Mouse (Mus musculus): ENCODE data around the gene Fam161a.

Fam161a gene

DNA sequence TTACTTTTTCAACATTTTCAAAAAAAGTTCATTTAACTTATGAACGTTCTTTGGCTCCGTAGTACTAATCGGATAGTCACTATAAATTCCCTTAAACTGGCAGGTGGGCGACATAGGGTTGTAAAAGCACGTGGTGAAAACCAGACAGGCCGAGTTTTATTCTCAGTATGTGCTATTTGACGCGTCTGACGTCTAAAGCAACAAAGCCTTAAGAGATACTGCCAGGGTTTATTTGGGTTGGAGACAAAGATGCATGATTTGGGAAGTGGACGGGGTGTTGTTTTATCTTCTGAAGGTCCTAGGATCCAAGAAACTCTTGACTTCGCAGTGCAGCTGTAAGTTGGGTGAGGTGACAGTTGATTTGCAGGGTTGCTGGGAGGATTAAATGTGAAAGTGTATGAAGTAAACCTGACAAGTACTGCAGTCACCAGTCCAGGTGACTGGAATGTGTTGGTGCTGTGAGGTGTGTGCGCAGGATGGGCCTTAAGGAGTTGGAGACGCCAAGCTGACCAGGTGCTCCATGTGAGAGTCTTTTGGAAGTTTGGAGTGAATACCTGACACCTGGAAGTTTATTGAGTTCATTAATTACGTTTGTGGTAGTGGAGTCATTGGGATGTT lies 16.0 kb upstream of the Fam161a start:
- DNase-seq: no peak

DNA sequence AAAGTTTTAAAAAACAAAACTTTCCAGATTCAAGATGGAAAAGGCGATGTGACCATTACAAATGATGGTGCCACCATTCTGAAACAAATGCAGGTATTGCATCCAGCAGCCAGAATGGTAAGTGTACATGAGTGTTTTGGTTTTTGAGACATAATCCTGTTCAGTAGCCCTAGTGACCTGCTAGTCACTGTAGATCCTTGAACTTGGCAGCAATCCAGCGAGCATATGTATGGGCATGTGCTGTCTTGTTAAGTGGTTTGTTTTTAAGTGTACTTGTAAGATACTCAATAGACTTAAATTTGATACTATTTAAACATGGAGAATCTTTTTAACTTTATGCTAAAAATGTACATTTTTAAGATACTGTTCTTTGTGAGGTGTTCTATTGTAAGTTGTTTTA lies 13.1 kb upstream of the Fam161a start:
- DNase-seq: no peak

DNA sequence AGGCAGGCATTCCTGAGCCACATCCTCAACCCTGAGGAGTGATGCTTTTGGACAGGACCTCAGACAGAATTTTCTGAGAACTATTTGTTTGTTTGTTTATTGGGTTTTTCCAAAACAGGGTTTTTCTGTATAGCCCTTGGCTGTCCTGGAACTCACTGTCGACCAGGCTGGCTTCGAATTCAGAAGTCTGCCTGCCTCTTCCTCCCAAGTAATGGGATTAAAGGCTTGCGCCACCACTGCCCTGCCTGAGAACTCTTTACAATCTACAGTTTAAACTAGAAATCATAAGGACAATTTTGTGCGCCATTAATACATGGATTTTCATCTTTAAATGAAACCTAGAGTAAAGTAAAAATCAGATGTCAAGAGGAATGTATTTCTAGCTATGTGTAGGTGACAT lies 11.9 kb upstream of the Fam161a start:
- no peak for DNase-seq

DNA sequence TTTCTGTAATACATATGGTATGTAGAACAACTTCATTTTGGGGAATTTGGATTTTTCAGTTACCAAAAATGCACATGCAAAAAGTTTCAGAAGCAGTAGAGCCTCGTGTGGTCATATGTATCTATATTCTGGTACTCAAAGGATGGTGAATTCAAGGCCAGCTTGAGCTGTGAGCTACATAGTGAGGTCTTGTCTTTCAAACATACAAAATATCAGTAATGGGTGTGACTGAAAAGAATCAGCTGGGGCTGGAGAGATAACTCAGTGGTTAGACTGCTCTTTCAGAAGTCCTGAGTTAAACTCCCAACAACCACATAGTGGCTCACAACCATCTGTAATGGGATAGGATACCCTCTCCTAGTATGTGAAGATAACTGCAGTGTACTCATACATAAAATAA lies 9.0 kb upstream of the Fam161a start:
- no peak for DNase-seq

DNA sequence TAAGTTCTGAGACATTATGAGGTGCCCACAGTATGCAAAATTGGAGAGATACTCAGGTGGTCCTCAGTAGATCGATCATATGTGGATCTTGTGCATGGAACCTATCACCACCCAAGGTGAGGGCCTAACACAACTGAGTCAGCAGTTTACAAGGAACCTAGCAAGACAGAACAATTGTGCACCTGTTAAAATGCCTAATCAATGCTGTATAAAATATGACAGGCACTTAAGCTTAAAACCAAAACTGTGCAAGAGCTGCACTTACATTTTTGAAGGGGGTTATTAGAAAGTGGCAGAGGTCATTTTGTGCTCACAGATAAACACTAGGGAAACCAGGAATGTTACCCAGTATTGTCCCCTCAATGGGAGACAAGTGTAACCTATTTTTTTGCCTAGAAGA lies 2.1 kb upstream of the Fam161a start:
- DNase-seq: no peak

DNA sequence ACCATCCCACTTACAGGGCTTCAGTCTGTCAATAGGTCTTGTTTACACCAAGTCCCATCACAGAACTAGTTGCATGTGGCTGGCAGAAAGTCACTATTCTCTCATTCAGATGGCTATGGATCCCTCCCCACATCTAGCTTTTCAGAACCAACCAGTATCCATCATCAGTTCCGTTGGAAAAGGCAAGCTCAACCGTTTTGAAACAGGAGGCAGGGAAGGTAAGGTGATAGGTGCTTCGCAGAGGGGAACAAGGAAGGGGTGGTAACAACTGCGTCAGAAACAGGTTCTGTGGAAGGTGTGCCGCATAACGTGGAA lies 208 bp upstream of the Fam161a start:
- no peak for DNase-seq

DNA sequence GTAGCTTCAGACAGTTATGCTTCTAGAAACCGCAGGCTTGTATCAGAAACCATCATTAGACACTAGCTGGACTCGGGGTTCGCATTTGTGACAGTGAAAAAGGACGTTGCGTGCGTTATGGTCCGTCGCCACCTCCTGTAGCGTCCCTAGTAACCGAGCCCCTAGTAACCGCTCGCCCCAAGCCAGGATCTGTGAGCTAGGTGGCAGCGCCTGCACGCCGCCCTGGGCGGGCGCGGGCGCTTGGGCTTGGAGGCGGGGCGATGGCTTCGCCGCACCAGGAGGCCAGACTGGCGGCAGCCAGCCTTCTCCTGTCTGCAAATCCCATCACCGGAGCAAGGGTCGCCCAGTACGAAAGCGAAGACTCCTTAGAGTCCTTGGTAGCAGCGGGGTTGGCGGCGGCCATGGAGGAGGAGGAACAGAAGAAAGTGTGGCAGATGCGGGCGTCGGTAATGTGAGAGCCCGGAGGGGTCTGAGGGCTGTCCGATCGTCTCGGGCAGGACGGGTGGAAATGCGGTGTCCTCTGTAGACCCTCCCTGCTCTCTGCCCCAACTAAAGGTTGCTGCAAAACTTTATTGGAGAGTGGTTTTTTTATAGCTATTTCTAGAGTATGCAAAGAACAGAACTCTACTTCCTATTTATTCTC lies 971 bp downstream of the Fam161a start:
- DNase-seq: peak; percentile 88

DNA sequence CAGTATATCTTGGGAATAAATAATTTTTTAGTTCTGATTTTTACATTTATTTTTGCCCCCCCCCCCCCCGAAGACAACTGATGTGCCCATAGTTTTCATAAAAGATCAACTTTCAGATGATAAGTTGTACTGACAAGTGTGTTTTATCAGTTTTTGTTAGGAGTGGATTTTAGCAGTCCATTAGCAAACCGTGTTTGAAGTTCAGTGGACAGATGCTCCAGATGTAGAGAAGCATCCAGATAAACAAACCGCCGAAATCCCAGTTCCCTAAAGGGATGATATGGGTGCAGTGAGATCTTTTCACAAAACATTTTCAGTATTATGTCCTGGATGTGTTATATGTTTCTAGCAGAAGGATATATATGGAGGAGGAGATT lies 1.5 kb downstream of the Fam161a start:
- DNase-seq: no peak

DNA sequence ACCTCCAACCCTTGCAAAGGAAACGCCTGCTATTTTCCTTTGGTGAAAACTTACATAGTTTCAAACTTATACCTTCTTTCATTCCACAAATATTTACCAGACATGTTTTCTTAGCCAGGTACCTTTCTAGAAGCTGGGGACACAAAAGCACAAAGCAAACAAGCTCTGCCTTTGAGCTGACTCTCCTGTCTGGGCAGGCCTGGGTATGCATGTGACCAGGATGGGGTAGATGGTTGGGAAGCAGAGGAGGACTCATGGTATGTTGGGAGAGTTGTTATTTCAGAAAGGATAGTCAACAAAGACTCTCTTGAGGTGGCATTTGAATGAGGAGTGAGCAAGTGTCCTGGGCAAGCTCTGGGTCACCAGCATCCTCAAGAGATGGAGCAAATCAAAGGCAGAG lies 5.8 kb downstream of the Fam161a start:
- DNase-seq: no peak

DNA sequence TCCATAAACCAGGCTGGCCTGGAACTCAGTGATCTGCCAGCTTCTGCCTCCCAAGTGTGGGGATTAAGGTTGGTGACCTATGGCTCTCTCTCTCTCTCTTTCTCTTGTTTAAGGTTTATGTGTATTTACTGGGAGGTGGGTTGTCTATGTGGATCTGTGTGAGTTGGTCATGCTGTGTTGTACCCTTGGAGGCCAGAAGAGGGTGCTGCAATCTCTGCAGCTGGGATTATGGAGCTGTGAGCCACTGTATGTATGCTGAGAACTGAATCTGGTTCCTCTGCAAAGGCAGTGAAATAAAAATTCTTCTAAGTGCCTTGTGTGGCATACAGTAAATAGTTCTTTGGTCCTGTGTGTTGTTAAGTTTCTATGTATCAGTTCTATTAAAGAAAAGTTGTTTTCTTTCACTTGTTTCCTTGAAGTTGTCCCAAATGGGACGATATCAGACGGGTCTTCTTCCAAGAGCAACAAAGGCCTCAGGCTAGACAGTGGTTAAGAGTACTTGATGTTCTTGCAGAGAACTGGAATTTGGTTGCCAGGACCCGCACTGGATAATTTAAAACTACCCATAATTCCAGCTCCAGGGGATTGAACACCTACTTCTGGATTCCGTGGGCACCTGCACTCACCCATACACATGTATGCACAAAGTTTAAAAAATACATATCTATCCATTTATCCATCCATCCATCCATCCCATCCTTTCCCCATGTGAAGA lies 6.4 kb downstream of the Fam161a start:
- DNase-seq: no peak

DNA sequence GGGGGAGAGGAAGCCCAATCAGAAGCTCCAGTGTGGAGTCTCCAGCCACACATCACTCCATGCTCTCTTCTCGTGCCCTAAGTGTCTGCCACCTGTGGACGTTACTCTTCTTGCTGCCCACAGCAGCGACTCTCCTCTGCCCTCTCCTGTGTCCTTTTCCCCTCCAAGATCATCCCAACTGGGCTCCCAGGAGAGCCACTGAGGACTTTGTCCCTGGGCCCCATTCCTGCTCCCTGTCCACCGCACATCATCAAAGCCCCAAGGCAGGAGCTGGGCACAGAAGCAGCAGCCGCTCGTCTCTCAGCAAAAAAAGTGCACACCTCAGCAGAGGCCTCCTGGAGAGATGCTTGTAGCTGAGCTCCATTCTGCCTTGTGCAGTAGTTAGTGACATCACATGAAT lies 7.7 kb downstream of the Fam161a start:
- DNase-seq: no peak

DNA sequence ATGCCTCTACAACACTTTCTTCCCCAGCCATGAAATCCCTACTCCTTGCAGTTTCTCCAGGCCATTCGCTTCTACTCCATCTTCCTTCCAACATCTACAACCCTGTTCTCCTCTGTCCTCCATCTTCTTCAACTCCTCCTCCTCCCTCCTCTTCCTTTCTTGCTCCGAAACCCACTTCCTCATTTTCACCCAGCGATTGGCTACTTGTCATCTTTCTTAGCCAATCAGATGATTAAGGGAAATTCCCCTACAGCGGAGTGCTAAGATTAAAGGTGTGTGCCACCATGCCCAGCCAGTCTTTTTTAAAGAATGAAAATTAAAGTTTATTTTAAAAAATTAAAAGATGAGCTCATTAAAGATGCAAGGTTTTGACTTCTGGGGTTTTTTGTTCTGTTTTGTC lies 10.6 kb downstream of the Fam161a start:
- no peak for DNase-seq

DNA sequence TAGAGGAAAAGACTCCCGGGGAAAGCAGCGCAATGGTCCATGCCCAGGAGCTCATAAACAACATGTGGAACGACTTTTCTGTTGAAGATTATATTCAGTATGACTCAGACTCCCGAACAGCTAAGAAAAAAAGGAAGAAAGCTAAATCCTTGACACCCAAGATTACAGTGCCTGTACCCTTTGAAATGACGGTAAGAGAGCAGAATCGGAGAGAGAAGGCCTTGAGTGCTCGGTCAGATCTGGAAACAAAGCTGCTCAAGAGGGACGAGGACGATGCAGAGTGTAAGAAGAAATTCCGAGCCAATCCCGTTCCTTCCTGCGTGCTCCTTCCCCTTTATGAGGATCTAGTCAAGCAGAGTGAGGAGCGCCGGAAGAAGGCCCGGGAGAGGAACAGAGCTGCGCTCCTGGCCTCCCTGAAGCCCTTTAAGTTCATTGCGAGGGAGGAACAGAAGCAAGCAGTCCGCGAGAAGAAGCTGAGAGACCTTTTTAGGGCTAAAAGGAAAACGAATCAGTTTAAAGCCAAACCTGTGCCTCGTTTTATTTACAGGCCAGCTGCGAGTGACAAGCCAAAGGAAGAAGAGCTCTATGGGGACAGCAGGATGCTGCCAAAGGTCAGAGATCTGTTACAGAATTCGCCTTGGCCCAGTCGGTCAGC lies 12.9 kb downstream of the Fam161a start:
- DNase-seq: no peak

DNA sequence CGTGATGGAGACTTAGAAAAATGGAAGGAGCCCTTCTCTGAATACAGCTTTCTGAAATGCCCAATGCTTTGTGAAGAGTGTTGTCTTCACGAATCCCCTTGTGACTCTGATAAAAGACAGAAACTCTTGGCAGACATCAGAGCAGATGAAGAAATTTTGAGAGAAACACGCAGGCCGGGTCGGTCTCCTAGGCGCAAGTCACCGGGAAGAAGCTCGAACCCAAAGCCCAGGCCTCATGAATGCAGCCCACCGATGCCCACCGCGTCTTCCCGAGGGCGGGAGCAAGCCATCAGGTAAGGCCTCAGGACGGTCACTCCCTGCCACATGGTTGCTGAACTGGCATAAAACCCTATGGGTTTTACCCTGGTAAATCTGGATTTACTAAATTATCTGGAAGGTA lies 13.5 kb downstream of the Fam161a start:
- no peak for DNase-seq

DNA sequence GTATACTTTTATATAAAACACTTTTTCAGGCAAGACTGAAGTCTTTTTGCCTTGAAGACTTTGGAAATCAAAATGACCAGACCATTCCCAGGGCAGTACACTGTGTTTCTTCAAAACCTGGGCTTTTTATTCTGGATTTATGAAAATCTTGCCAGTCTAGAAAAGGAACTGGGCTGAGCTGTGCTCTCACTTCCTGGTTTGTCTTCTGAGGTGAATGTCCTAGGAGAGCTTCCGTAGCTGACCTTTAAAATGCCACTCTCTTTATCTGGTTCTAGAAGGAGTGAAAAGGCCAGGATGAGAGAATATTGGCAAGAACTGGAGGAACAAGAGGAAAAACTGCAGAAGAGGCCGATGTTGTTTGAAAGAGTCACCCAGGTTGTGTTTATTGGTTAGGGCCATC lies 15.8 kb downstream of the Fam161a start:
- no peak for DNase-seq

DNA sequence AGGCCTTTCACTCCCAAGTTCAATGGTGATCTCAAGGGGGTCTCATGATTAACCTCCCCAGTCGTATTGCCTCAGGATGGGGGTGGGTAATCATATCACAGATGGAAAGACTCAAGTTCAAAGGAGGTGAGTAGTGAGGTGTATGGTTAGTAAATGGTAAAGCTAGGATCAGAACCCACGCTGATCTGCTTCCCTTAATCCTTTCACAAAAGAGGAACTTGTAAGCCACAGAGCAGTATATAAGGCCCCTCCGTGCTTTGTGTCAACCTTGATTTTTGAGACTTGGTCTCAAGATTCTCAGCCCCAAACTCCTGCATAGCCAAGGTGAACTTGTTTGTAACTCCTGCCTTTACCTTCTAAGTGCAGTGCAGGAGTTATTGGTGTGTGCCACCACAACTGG lies 16.8 kb downstream of the Fam161a start:
- no peak for DNase-seq

DNA sequence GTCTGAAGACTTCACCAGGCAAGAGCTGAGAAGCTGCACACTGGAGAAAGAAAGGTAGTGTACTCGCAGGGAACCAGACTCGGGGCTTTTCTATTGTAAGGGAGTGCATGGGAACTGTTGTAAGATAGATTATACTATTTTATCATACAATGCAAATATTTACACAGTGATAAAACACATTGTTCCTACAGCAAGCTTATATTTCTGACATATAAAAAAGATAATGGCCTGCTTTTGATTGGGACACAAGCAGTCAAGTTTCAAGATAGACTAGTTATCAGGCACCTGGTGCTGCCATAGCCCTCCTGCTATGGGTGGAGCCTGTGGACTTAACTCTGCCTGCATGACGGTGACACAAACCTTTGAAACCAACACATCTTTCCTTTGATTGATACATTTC lies 21.6 kb downstream of the Fam161a start:
- no peak for DNase-seq

DNA sequence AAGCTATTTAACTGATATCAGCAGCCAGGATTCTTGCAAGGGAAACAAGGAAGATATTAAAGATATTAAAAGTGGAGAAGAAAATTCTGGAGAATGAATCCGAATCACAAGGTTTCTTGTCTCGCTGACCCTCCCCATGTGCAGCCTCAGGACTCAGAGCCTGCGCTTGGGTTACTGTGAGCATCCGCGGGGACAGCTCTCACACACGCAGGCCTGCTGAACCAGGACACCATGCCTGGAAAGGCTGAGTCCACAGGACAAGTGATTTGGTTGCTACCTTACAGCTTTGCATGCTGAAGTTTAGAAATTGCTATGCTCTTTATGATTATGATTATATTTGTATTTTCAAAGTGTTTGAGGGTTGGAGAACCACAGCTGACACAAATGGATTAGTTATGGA lies 22.1 kb downstream of the Fam161a start:
- DNase-seq: no peak

DNA sequence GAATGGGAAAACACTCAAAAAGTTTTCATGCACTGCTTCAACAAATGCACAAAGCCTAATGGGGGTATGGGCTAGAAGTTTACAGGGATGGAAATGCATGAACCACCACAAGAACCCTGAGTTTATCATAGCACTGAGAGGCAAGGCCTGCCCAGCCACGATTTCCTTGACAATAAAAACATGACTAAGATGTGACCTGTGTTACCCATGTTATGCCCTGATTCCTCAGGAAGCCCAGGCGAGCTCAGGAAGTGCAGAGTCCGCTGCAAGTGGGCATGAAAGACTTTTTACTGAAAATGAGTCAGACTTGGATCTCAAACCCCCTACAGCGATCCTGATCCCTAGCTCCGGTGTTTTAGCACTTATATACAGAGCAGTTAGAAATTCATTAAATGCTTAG lies 39.9 kb downstream of the Fam161a start:
- no peak for DNase-seq

DNA sequence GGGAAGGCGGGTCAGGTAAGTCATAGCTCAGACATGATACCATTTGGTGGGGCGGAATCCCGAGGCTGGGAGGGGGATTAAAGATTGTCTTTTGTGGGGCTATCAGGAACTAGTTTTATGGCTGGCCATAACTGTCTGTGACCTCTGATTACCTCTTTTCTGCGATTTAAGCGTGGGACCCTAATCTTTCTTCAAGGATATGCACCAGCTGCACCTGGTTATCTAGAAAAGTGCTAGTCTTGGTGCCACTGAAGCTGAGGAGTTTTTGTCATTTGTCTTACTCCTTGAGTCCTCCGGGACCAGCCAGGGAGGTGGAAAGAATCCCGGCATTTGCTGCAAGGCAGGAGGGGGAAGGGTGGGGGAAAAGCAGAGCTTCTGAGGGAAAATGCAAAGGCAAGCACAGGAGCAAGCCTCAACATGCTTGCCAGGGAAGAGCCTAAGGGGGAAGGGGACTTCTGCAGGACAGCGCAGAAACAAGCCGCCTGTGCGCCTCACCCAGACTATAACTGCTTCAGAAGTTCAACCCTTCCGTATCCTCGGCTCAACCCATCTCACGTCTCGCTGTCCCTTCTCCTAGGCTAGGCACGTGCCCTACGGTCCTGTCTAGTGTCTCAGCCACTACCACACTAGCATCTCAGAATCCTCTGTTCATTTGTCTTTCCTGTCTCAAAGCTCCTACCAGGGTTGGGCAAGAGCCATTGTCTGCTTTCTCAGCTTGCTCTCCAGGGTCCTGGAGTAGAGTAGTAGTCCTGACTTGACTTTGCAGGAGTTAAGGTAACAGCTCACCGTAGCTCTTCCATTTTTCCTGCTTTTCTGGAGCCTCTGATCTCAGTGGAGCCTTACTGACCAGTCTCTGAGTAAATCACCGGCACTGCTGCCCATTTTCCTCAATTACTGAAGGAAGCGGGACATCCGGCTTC lies 40.6 kb downstream of the Fam161a start:
- DNase-seq: no peak

DNA sequence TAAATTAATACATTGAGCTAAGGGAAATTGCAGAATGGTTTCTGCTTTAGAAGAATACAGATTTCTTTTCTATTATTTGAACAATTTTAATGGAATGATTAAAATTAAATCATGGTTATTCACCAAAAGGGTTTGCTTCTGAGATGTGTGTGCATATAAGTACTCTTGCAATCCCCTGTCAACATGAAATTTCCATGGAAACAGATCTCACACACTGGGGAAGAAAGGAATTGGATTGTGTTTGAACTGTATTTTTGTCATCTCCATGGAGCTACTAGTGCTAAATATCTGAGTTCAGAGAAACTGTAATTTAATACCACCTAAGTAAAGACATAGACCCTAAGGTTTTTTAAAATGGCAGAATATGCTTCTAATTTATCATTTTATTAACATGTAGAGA lies 42.3 kb downstream of the Fam161a start:
- no peak for DNase-seq

DNA sequence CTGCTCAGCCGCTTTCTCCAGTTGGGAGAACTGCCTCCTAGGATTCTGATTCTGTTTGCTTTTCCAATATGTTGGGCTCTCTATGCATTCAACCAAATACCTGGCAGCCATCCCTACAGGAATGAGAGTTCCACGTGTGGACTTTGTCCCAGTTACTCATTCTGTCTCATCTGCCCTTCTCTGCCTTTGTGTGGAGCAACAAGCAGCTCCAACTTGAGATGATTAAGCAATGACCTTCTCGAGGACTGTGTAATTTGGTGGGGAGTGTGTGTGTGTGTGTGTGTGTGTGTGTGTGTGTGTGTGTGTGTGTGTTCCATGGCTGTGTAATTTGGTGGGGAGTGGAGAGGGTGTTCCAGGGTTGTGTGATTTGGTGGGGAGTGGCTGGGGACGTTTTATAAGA lies 45.0 kb downstream of the Fam161a start:
- DNase-seq: no peak

DNA sequence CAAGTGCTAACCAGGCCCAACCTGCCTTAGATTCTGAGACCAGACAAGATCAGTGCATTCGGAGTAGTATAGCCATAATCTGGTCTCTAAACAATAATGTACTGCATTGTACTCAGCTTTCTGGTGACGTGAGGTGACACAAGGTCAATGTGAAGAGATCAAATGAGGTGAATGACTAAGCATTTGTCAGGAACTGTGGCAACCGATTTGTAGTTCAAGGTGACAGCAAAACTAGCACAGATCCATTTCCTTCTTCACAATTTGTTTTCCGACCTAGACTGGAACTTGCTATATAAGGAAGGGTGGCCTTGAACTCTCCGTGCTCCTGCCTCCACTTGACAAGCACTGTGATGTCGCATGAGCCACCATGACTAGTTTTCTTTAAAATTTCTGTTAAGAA lies 55.8 kb downstream of the Fam161a start:
- DNase-seq: no peak
